Mouse (Mus musculus) kidney, adult 2 months (tissue): Measurements from ENCODE around the gene Ccna2. TPM values are rescaled to one million over a fixed set of nuclear protein-coding genes. Genes with fewer than 3 reads are reported as not detected.

Source experiments
- DNase-seq: peaks from one replicate; pipeline ENCODE4 v3.0.0; 2021
- H3K27ac ChIP-seq: fragments of 200-500 bp; 2 replicates; pipeline ENCODE4 v1.5.1; 2012; ENCODE audit warnings: low read depth, low read length, control low read depth, inconsistent platforms; ENCODE audit not compliant: insufficient read depth
- H3K27me3 ChIP-seq: fragments of 200-500 bp; replicated peaks from 2 replicates; pipeline ENCODE4 v1.6.1; 2012; ENCODE audit warnings: mild to moderate bottlenecking, moderate library complexity, low read length, inconsistent platforms; ENCODE audit not compliant: control insufficient read depth, insufficient read depth
- H3K36me3 ChIP-seq: fragments of 200-500 bp; 2 replicates; pipeline ENCODE4 v1.6.1; 2012; ENCODE audit warnings: mild to moderate bottlenecking, moderate library complexity, low read length, inconsistent platforms; ENCODE audit not compliant: control insufficient read depth, insufficient read depth
- H3K4me1 ChIP-seq: fragments of 200-500 bp; 2 replicates; pipeline ENCODE4 v1.6.1; 2011; ENCODE audit warnings: low read length; ENCODE audit not compliant: control insufficient read depth, insufficient read depth
- H3K4me3 ChIP-seq: fragments of 200-500 bp; 2 replicates; pipeline ENCODE4 v1.5.1; 2011; ENCODE audit warnings: mild to moderate bottlenecking, low read depth, low read length, control low read depth; ENCODE audit not compliant: insufficient read depth
- CTCF ChIP-seq: fragments of 200-500 bp; conservative IDR thresholded peaks from 2 replicates; pipeline ENCODE4 v1.5.1; 2011; ENCODE audit warnings: low read depth, mild to moderate bottlenecking, control low read depth, low read length, moderate library complexity, mixed read lengths; ENCODE audit not compliant: insufficient read depth, insufficient read length
- POLR2A ChIP-seq: fragments of 200-500 bp; IDR thresholded peaks from one replicate; pipeline ENCODE4 v1.6.1; 2011; ENCODE audit warnings: low read depth, low read length, control low read depth
- WGBS: fragments of 180-500 bp; shearing (Covaris S2); methylation state at CpG from one replicate; pipeline ENCODE4 v1.1.7; 2018; 5-methylcytosine and 5-hydroxymethylcytosine counted together
- polyA plus RNA-seq: library from polyadenylated mRNA; depleted of rRNA; stranded (reverse); fragments of >200 nt; gene quantifications from 2 replicates; pipeline ENCODE4 v1.2.3, GENCODE M21; 2012

Gene Ccna2
- polyA plus RNA-seq, 1 experiment = 1.7 TPM

DNA sequence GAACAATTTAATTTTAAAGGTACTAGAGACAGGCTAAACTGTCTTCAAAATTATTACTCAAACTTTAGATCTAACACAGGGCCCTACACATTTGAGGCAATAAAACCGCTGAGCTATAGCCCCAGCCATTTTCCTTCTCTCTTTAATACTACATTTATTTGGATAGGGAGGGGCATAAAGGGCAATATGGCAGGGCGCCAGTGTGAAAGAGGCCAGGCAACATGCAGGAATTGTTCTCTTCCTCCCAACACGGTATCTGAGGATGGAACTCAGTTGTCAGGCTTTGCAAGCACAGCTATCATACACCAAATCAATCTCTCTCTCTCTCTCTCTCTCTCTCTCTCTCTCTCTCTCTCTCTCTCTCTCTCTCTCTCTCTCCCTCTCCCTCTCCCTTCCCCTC is 26.9 kb upstream of the Ccna2 start:
- WGBS = 76% methylated on average over 3 of the region's 3 CpGs
- TF ChIP-seq CTCF (no peak), POLR2A (no peak)
- Histone ChIP-seq H3K4me3 (no peak overlapping the region), H3K4me1 (no peaks in the 10 kb centered on the region), H3K27me3 (no peaks in the 10 kb centered on the region), H3K27ac (no peak overlapping the region), H3K36me3 (peaks cover under 1% of the 10 kb centered on the region; the same call in 1 of the 2 replicates)
- no peak for DNase-seq

- no peak overlapping the region for H3K27ac ChIP-seq
- no peaks in the 10 kb centered on the region; the same call in 1 of the 2 replicates for H3K36me3 ChIP-seq
- H3K27me3 ChIP-seq = no peaks in the 10 kb centered on the region
- TF ChIP-seq CTCF = no peak
- TF ChIP-seq POLR2A = no peak
- under 1% methylated on average over 46 of the region's 46 CpGs for WGBS
- peak overlapping the region; percentile 59 for H3K4me3 ChIP-seq
- H3K4me1 ChIP-seq = peaks cover 5% of the 10 kb centered on the region; the same call in 1 of the 2 replicates
- peak; percentile 10 for DNase-seq
Observed at GRCm38 (mm10) chr3:36571361-36571826, 556 bp downstream of the Ccna2 start.

DNA sequence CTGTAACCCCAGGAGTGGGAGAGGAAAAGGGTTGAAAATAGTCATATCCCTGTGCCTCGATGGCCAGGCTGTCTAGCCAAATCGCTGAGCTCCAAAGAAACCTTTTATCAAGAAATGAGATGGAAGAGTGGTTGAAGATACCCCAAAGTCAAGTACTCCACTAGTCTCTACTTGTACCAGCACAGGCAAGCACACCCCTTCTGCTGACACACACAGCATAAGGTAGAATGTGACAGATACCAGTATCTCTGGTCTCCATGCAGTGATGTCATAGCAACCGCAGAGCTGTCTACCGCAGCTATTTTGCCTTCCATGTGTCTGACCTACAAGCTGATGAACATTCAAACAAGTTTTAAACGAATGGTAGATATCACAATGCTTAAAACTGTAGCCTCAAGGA is 2.1 kb downstream of the Ccna2 start:
- H3K27me3 ChIP-seq = no peaks in the 10 kb centered on the region
- H3K27ac ChIP-seq = no peak overlapping the region
- peaks cover 2% of the 10 kb centered on the region for H3K36me3 ChIP-seq
- peaks cover 5% of the 10 kb centered on the region; the same call in 1 of the 2 replicates for H3K4me1 ChIP-seq
- 74% methylated on average over 5 of the region's 5 CpGs for WGBS
- TF ChIP-seq CTCF (no peak), POLR2A (no peak)
- no peak overlapping the region for H3K4me3 ChIP-seq
- DNase-seq = no peak

DNA sequence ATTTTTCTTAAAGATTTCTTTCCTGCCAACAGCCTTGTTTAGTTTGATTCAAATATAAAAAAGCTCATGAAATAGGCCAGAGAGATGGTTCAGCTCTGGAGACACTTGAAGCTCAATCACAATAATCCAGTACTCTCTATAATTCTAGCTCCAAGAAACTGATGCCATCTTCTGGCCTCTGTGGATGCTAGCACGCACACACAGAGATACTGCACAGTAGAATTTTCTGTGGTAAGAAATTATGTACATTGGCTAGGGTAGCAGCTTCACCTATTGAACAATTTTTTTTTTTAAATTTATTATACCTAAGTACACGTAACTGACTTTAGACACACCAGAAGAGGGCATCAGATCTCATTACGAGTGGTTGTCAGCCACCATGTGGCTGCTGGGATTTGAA is 8.3 kb downstream of the Ccna2 start:
- Histone ChIP-seq H3K27ac (no peak overlapping the region), H3K36me3 (peaks cover 6% of the 10 kb centered on the region), H3K4me3 (no peak overlapping the region), H3K27me3 (no peaks in the 10 kb centered on the region), H3K4me1 (no peaks in the 10 kb centered on the region)
- 94% methylated on average over 3 of the region's 3 CpGs for WGBS
- no peak for DNase-seq
- TF ChIP-seq POLR2A (no peak), CTCF (no peak)

- 84% methylated on average over 4 of the region's 4 CpGs for WGBS
- no peak for DNase-seq
- Histone ChIP-seq H3K4me3 (no peak overlapping the region), H3K27ac (no peak overlapping the region), H3K4me1 (no peaks in the 10 kb centered on the region), H3K36me3 (peaks cover 12% of the 10 kb centered on the region), H3K27me3 (no peaks in the 10 kb centered on the region)
- TF ChIP-seq POLR2A (no peak), CTCF (no peak)
Observed at GRCm38 (mm10) chr3:36559606-36560005, 12.3 kb downstream of the Ccna2 start.

DNA sequence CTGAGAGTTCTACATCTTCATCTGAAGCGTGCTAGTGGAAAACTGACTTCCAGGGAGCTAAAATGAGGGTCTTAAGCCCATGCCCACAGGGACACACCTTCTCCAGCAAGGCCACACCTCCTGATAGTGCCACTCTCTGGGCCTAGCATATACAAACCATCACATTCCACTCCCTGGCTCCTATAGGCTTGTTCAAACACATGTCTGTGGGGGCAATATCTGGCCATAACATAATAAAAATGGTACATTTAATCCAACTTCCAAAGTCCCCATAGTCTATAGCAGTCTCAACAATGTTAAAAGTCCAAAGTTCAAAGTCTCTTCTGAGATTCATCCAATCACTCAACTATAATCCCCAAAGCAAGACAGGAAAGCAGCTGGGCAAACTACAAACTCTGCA is 14.3 kb downstream of the Ccna2 start:
- TF ChIP-seq POLR2A (no peak), CTCF (no peak)
- no peak for DNase-seq
- Histone ChIP-seq H3K27me3 (no peaks in the 10 kb centered on the region), H3K4me1 (no peaks in the 10 kb centered on the region), H3K36me3 (peaks cover 9% of the 10 kb centered on the region), H3K27ac (no peak overlapping the region), H3K4me3 (no peak overlapping the region)
- 97% methylated on average over 1 of the region's 1 CpGs for WGBS

DNA sequence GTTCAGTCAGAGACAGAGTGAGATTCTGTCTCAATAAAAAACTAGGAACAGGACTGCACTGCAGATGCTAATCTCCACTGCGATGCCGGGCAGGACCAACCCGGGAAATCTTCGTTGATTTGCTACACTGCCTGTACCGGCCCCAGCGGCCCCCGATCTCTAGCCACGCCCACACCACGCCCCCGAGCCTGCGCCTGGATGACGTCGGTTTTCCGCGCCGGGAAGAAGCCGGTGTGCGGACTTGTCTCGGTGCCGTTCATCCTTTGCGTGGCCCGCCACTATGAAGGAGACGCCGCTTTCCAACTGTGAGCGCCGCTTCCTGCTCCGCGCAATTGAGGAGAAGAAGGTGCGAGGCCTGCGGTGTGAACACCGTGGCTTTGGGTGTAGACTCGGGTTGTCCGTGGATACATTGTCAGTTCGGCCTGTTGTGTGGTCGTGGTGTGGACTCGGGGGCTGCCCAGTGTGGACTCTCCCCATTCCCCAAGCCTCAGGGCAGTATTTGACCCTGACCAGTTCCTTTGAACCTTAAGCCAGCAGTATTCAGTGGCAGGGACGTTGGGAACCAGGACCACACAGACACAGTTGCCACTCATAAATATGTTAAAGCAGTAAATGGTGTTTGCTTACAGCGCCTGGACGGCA is 19.4 kb downstream of the Ccna2 start, which contains the start of gene Exosc9:
TSS of gene Exosc9 (plus strand) at position 201 of the 642 bp plus-strand sequence.
- Histone ChIP-seq H3K4me1 (no peaks in the 10 kb centered on the region), H3K27me3 (no peaks in the 10 kb centered on the region), H3K36me3 (peaks cover 8% of the 10 kb centered on the region), H3K4me3 (peak within 1 kb of the TSS; percentile 87), H3K27ac (no peak within 1 kb of the TSS)
- TF ChIP-seq POLR2A = peak; percentile 6
- no peak for TF ChIP-seq CTCF
- DNase-seq = peak; percentile 96
- under 1% methylated on average over 39 of the region's 39 CpGs for WGBS
